Mouse (Mus musculus) spleen, adult 10 weeks (tissue): Measurements from ENCODE around the gene Olfr855. TPM values are rescaled to one million over a fixed set of nuclear protein-coding genes. Genes with fewer than 3 reads are reported as not detected.

Experiments
- polyA plus RNA-seq: library from polyadenylated mRNA; stranded (reverse); fragments of 350-450 nt; fragmentation: Illumina TruSeq; extraction: RNeasy Lipid Tissue Mini Kit (QIAGEN cat#74804); gene quantifications from one replicate; pipeline ENCODE4 v1.2.3, GENCODE M21; 2015; ENCODE audit warnings: low replicate concordance; ENCODE audit not compliant: insufficient read depth

Gene Olfr855
- polyA plus RNA-seq: not detected

GRCm38 (mm10) chr9:19582317-19582716 lies at the start of gene Olfr855:
Olfr855 (plus strand) TSS chr9:19582617.

GRCm38 (mm10) chr9:19540976-19541375 lies 41.4 kb upstream of the Olfr855 start, which contains the start of gene Olfr853:
Olfr853 (minus strand) TSS chr9:19541076.

GRCm38 (mm10) chr9:19567282-19567681 lies 15.1 kb upstream of the Olfr855 start, which contains the start of gene Olfr854:
Olfr854 (minus strand) TSS chr9:19567382.

GRCm38 (mm10) chr9:19621843-19622822 lies 39.7 kb downstream of the Olfr855 start, which contains the start of gene Zfp317:
Zfp317 (plus strand) TSS chr9:19622102.

Other genes starting within 250 kb of the Olfr855 start
- not detected for gene Olfr845, start 246.2 kb upstream of the Olfr855 start, polyA plus RNA-seq
- gene Olfr846, start 218.6 kb upstream of the Olfr855 start, polyA plus RNA-seq: not detected
- not detected for gene Olfr847, start 203.9 kb upstream of the Olfr855 start, polyA plus RNA-seq
- not detected for gene Olfr849, start 142.4 kb upstream of the Olfr855 start, polyA plus RNA-seq
- not detected for gene Olfr850, start 104.4 kb upstream of the Olfr855 start, polyA plus RNA-seq
- not detected for gene Olfr851, start 89.3 kb upstream of the Olfr855 start, polyA plus RNA-seq
- not detected for gene Olfr853, start 41.5 kb upstream of the Olfr855 start, polyA plus RNA-seq
- not detected for gene Olfr854, start 15.2 kb upstream of the Olfr855 start, polyA plus RNA-seq
- 51.6 TPM for gene Zfp317, start 39.5 kb downstream of the Olfr855 start, polyA plus RNA-seq
- gene Olfr857, start 126.8 kb downstream of the Olfr855 start, polyA plus RNA-seq: not detected
- gene Olfr58, start 197.7 kb downstream of the Olfr855 start, polyA plus RNA-seq: not detected
- not detected for gene Olfr859, start 222.3 kb downstream of the Olfr855 start, polyA plus RNA-seq